Mouse (Mus musculus): ENCODE data around the gene Cep131. TPM values are rescaled to one million over a fixed set of nuclear protein-coding genes. Genes with fewer than 3 reads are reported as not detected.
A peak's percentile ranks its signal among the peaks of the same experiment; 100 is the strongest.

Gene Cep131
- polyA plus RNA-seq, 1 experiment from 2014 or later = 6.3 TPM

DNA sequence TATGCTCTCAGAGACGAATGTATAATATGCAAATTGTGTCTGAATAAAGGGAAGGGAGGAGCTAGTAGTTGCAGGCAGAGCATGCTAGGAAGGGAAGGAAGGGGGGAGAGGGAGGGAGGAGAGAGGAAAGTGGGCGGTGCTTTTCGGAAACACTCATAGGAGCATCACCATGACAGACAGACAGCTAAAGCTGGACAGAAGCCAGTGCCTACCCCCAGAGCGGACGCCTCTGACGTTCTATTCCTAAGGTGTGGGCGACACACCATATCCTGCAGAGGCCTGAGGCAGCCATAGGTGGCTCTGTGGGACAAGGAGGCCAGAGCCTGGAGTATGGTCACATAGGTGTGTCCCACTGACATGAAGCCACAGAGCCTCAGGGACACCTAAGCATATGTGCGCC is 46.2 kb downstream of the Cep131 start:
- no peak overlapping the region for H3K4me2 ChIP-seq (replicated peaks; ENCODE audit: low read depth)
- 60% methylated on average over 8 of the region's 8 CpGs for WGBS
- DNase-seq (ENCODE audit: low spot score) (no peak), ATAC-seq (ENCODE audit: low FRiP score, low TSS enrichment) (no peak)
- H3K36me3 ChIP-seq (ENCODE audit: control insufficient read depth, insufficient read depth, low read length) = no peaks in the 10 kb centered on the region
- H3K9me3 ChIP-seq (ENCODE audit: control insufficient read depth, low read length) = no peaks in the 10 kb centered on the region
- no peak overlapping the region for H3K27ac ChIP-seq (replicated peaks)
- H3K4me3 ChIP-seq (ENCODE audit: low read depth, low read length) = no peak overlapping the region
- no peaks in the 10 kb centered on the region for H3K4me1 ChIP-seq (replicated peaks; ENCODE audit: control insufficient read depth, insufficient read depth)
- TF ChIP-seq EP300 (optimal IDR thresholded peaks at IDR 0.05) (no peak), CTCF (IDR thresholded peaks at IDR 0.05; ENCODE audit: low read depth) (no peak)
- no peak overlapping the region for H3K9ac ChIP-seq (ENCODE audit: low read length)
- H3K27me3 ChIP-seq (ENCODE audit: control insufficient read depth, insufficient read depth, low read length) = no peaks in the 10 kb centered on the region

DNA sequence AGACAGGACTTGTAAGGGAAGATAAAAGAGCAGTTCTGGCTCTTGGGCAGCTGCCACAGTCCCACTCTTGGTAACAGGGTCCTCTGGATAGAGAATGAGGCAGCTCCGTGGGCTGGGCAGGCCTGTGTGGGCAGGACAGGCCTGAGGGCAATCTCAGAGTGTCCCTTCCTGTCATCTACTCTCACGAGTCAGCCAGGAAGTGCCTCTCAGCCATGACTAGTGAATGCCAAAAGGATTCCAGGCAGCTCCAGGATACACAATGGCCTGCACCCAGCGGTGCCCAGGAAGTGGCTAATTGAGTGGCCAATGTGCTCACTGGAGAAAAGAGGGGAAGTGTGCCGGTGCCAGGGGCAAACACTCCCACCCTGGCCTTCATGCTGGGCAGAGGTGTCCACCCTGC is 47.0 kb downstream of the Cep131 start:
- no peaks in the 10 kb centered on the region for H3K9me3 ChIP-seq (ENCODE audit: control insufficient read depth, low read length)
- ATAC-seq (ENCODE audit: low FRiP score, low TSS enrichment) (no peak), DNase-seq (ENCODE audit: low spot score) (no peak)
- H3K4me1 ChIP-seq (replicated peaks; ENCODE audit: control insufficient read depth, insufficient read depth) = no peaks in the 10 kb centered on the region
- H3K4me3 ChIP-seq (ENCODE audit: low read depth, low read length) = no peak overlapping the region
- WGBS = 24% methylated on average over 4 of the region's 4 CpGs
- no peak overlapping the region for H3K4me2 ChIP-seq (replicated peaks; ENCODE audit: low read depth)
- H3K27me3 ChIP-seq (ENCODE audit: control insufficient read depth, insufficient read depth, low read length) = no peaks in the 10 kb centered on the region
- peak overlapping the region; percentile 20; the same call in 1 of the 2 replicates for H3K27ac ChIP-seq (replicated peaks)
- H3K9ac ChIP-seq (ENCODE audit: low read length) = no peak overlapping the region
- no peaks in the 10 kb centered on the region for H3K36me3 ChIP-seq (ENCODE audit: control insufficient read depth, insufficient read depth, low read length)
- TF ChIP-seq CTCF (IDR thresholded peaks at IDR 0.05; ENCODE audit: low read depth) (no peak), EP300 (optimal IDR thresholded peaks at IDR 0.05) (no peak)

DNA sequence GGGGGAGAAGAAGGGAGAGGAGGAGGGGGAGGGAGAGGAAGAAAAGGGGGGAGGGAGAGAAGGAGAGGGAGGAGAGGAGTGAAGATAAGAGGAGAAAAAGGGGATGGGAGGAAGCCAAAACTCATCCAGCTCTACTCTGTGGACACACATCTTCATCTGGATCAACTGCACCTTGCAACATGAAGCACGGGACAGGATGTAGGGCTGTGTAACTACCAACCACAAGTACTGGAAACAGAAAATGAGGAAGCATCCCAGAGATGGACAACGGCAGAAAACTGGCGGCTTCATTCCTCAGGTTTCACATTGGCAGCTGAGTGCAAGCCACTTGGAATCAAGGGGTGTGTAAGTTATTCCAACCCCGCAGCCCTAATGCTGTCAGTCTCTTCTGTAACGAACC is 51.9 kb downstream of the Cep131 start:
- no peak for ATAC-seq (ENCODE audit: low FRiP score, low TSS enrichment)
- TF ChIP-seq EP300 (optimal IDR thresholded peaks at IDR 0.05) (no peak), CTCF (IDR thresholded peaks at IDR 0.05; ENCODE audit: low read depth) (no peak)
- 74% methylated on average over 5 of the region's 5 CpGs for WGBS

DNA sequence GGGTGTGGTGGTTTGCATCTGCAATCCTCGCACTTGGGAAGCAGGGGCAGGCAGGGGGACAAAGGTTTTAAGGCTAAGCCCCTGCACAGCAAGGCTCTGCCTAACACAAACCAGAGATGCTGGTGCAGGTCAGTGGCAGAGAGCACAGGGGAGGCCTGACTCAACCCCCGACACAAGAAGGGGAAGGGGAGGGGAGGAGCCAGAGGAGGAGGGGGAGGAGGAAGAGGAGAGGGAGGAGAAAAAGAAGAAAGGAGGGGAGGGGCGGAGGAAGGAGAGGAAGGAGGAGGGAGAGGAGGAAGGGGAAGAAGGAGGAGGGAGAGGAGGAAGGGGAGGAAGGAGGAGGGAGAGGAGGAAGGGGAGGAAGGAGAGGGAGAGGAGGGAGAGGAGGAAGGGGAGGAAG is 52.3 kb downstream of the Cep131 start:
- Histone ChIP-seq H3K27ac (replicated peaks) (no peak overlapping the region), H3K36me3 (ENCODE audit: control insufficient read depth, insufficient read depth, low read length) (no peaks in the 10 kb centered on the region), H3K9me3 (ENCODE audit: control insufficient read depth, low read length) (no peaks in the 10 kb centered on the region), H3K4me3 (ENCODE audit: low read depth, low read length) (no peak overlapping the region), H3K27me3 (ENCODE audit: control insufficient read depth, insufficient read depth, low read length) (no peaks in the 10 kb centered on the region), H3K4me2 (replicated peaks; ENCODE audit: low read depth) (no peak overlapping the region), H3K9ac (ENCODE audit: low read length) (no peak overlapping the region), H3K4me1 (replicated peaks; ENCODE audit: control insufficient read depth, insufficient read depth) (no peaks in the 10 kb centered on the region)
- no peak for DNase-seq (ENCODE audit: low spot score)
- TF ChIP-seq CTCF (IDR thresholded peaks at IDR 0.05; ENCODE audit: low read depth) (no peak), EP300 (optimal IDR thresholded peaks at IDR 0.05) (no peak)
- WGBS = 40% methylated on average over 3 of the region's 3 CpGs
- no peak for ATAC-seq (ENCODE audit: low FRiP score, low TSS enrichment)

More for the DNA sequence above, 51.9 kb downstream of the Cep131 start:
- Histone ChIP-seq H3K27ac (replicated peaks) (no peak overlapping the region), H3K36me3 (ENCODE audit: control insufficient read depth, insufficient read depth, low read length) (no peaks in the 10 kb centered on the region), H3K9me3 (ENCODE audit: control insufficient read depth, low read length) (no peaks in the 10 kb centered on the region), H3K4me3 (ENCODE audit: low read depth, low read length) (no peak overlapping the region), H3K4me1 (replicated peaks; ENCODE audit: control insufficient read depth, insufficient read depth) (no peaks in the 10 kb centered on the region), H3K9ac (ENCODE audit: low read length) (no peak overlapping the region), H3K4me2 (replicated peaks; ENCODE audit: low read depth) (no peak overlapping the region), H3K27me3 (ENCODE audit: control insufficient read depth, insufficient read depth, low read length) (no peaks in the 10 kb centered on the region)
- DNase-seq (ENCODE audit: low spot score) = no peak

DNA sequence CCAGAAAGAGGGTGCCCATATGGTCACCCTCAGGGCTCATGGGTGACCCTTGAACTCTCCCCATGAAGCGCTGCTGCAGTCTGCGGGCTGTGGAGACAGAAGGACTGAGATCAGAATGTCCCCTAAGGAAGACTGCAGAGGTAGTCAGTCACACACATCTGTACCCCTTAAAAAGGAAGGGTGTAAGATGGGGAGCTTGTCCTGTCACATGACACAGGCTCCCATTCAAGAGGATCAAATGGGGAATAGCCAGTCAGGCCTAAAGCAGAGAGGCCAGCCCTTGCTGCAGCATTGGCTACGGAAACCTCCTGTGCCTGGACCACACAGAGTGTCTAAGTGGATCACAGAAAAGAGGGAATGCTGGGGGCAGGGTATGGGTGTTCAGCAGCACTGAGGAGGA is 53.2 kb downstream of the Cep131 start:
- Histone ChIP-seq H3K27me3 (ENCODE audit: control insufficient read depth, insufficient read depth, low read length) (no peaks in the 10 kb centered on the region), H3K4me1 (replicated peaks; ENCODE audit: control insufficient read depth, insufficient read depth) (no peaks in the 10 kb centered on the region), H3K4me3 (ENCODE audit: low read depth, low read length) (no peak overlapping the region), H3K36me3 (ENCODE audit: control insufficient read depth, insufficient read depth, low read length) (no peaks in the 10 kb centered on the region), H3K27ac (replicated peaks) (no peak overlapping the region), H3K9ac (ENCODE audit: low read length) (no peak overlapping the region), H3K9me3 (ENCODE audit: control insufficient read depth, low read length) (no peaks in the 10 kb centered on the region), H3K4me2 (replicated peaks; ENCODE audit: low read depth) (no peak overlapping the region)
- DNase-seq (ENCODE audit: low spot score) (no peak), ATAC-seq (ENCODE audit: low FRiP score, low TSS enrichment) (no peak)
- no peak for TF ChIP-seq EP300 (optimal IDR thresholded peaks at IDR 0.05)
- TF ChIP-seq CTCF (IDR thresholded peaks at IDR 0.05; ENCODE audit: low read depth) = no peak
- WGBS = 82% methylated on average over 3 of the region's 3 CpGs

DNA sequence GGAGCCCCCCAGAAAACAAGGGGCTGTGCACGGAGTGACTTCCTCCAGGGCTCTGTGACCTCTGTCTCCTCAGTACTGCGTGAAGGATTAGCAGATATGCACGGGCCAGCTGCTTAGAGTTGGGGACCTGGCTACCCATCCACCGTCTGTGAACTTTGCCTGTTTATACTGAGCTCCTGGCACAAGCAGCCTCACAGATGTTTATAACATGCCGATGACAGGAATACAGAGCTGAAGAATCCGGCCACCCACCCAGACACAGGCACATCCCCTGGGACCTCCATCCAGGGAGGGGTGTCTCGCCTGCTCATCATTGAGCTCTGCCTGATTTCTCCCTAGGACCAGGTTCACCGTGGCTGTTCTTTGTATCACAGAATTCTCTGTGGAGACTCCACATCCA is 54.6 kb downstream of the Cep131 start:
- 32% methylated on average over 8 of the region's 8 CpGs for WGBS
- H3K9ac ChIP-seq (ENCODE audit: low read length) = no peak overlapping the region
- no peak overlapping the region for H3K4me2 ChIP-seq (replicated peaks; ENCODE audit: low read depth)
- H3K27ac ChIP-seq (replicated peaks) = no peak overlapping the region
- no peaks in the 10 kb centered on the region for H3K9me3 ChIP-seq (ENCODE audit: control insufficient read depth, low read length)
- no peaks in the 10 kb centered on the region for H3K27me3 ChIP-seq (ENCODE audit: control insufficient read depth, insufficient read depth, low read length)
- ATAC-seq (ENCODE audit: low FRiP score, low TSS enrichment) (no peak), DNase-seq (ENCODE audit: low spot score) (no peak)
- no peaks in the 10 kb centered on the region for H3K36me3 ChIP-seq (ENCODE audit: control insufficient read depth, insufficient read depth, low read length)
- TF ChIP-seq CTCF (IDR thresholded peaks at IDR 0.05; ENCODE audit: low read depth) (no peak), EP300 (optimal IDR thresholded peaks at IDR 0.05) (no peak)
- H3K4me1 ChIP-seq (replicated peaks; ENCODE audit: control insufficient read depth, insufficient read depth) = no peaks in the 10 kb centered on the region
- H3K4me3 ChIP-seq (ENCODE audit: low read depth, low read length) = no peak overlapping the region
